Mouse (Mus musculus) right cerebral cortex, postnatal 14 days (tissue): ENCODE data around the gene 4933428G20Rik.

Experiments
- DNase-seq: peaks from one replicate; pipeline ENCODE4 v3.0.0; 2022

Gene 4933428G20Rik

GRCm38 (mm10) chr11:97532950-97533582, 32.9 kb upstream of the 4933428G20Rik start:
- DNase-seq = no peak

- DNase-seq = no peak
Observed at GRCm38 (mm10) chr11:97532354-97532753, 32.2 kb upstream of the 4933428G20Rik start.

GRCm38 (mm10) chr11:97531381-97532260, 31.5 kb upstream of the 4933428G20Rik start:
- peak; percentile 94 for DNase-seq

GRCm38 (mm10) chr11:97530961-97531360, 30.8 kb upstream of the 4933428G20Rik start:
- no peak for DNase-seq

GRCm38 (mm10) chr11:97530069-97530468, 29.9 kb upstream of the 4933428G20Rik start:
- DNase-seq = no peak

- DNase-seq = no peak
Observed at GRCm38 (mm10) chr11:97528282-97528808, 28.2 kb upstream of the 4933428G20Rik start.

- DNase-seq = no peak
Observed at GRCm38 (mm10) chr11:97525313-97525712, 25.2 kb upstream of the 4933428G20Rik start.

- no peak for DNase-seq
Observed at GRCm38 (mm10) chr11:97524306-97524705, 24.2 kb upstream of the 4933428G20Rik start.

- no peak for DNase-seq
Observed at GRCm38 (mm10) chr11:97523827-97524261, 23.7 kb upstream of the 4933428G20Rik start.

- DNase-seq = no peak
Observed at GRCm38 (mm10) chr11:97523107-97523506, 23.0 kb upstream of the 4933428G20Rik start.

- DNase-seq = no peak
Observed at GRCm38 (mm10) chr11:97521741-97522474, 21.8 kb upstream of the 4933428G20Rik start.

- no peak for DNase-seq
Observed at GRCm38 (mm10) chr11:97520541-97520940, 20.4 kb upstream of the 4933428G20Rik start.

GRCm38 (mm10) chr11:97513066-97513465, 12.9 kb upstream of the 4933428G20Rik start:
- DNase-seq = no peak

GRCm38 (mm10) chr11:97512511-97512910, 12.4 kb upstream of the 4933428G20Rik start:
- no peak for DNase-seq

GRCm38 (mm10) chr11:97511661-97512369, 11.7 kb upstream of the 4933428G20Rik start:
- DNase-seq = no peak

- peak; percentile 66 for DNase-seq
Observed at GRCm38 (mm10) chr11:97510966-97511660, 11.0 kb upstream of the 4933428G20Rik start.

GRCm38 (mm10) chr11:97509715-97510485, 9.8 kb upstream of the 4933428G20Rik start:
- no peak for DNase-seq

- DNase-seq = no peak
Observed at GRCm38 (mm10) chr11:97509058-97509457, 8.9 kb upstream of the 4933428G20Rik start.

- DNase-seq = no peak
Observed at GRCm38 (mm10) chr11:97508198-97508597, 8.1 kb upstream of the 4933428G20Rik start.

GRCm38 (mm10) chr11:97506331-97506730, 6.2 kb upstream of the 4933428G20Rik start:
- no peak for DNase-seq

GRCm38 (mm10) chr11:97505784-97506183, 5.6 kb upstream of the 4933428G20Rik start:
- no peak for DNase-seq
